In genomic region chr17:75453639-75454038, GRCm38 (mm10) we compare ENCODE assay signal across 19 mouse cellular contexts. TPM values are rescaled to one million over a fixed set of nuclear protein-coding genes. Genes with fewer than 3 reads are reported as not detected.
"Had no signal": no experiment of that assay in that cellular context is flagged by ENCODE, and none has a peak within 500 bp of the region (broad histone marks: within the 10 kb centered on the region; RNA-seq: fewer than 3 reads in every experiment).

No protein-coding gene starts in this region.

- H3K9ac ChIP-seq: liver, embryonic 14.5 days; lung, embryonic 14.5 days; midbrain, embryonic 12.5 days; neural tube, embryonic 13.5 days; neural tube, embryonic 15.5 days had no signal

- DNase-seq: lung, adult 18-20 months; lung, embryonic 14.5 days; lung, postnatal 10 days; lung, postnatal 4 days; midbrain, embryonic 14.5 days; retina, postnatal 1 day; right cerebral cortex, adult 18-20 months; right cerebral cortex, postnatal 25 days; right cerebral cortex, postnatal 4 days; spleen, adult 18-20 months; thymus, adult 18-20 months; thymus, postnatal 14 days; thymus, postnatal 36 days had no signal

- H3K9me3 ChIP-seq: midbrain, embryonic 12.5 days; neural tube, embryonic 13.5 days; neural tube, embryonic 15.5 days had no signal

- H3K4me3 ChIP-seq: midbrain, embryonic 12.5 days; myocyte; neural tube, embryonic 13.5 days; neural tube, embryonic 15.5 days had no signal

- H3K4me1 ChIP-seq: midbrain, embryonic 12.5 days; neural tube, embryonic 13.5 days; neural tube, embryonic 15.5 days had no signal

- H3K36me3 ChIP-seq: midbrain, embryonic 12.5 days; neural tube, embryonic 13.5 days; neural tube, embryonic 15.5 days had no signal

- H3K27ac ChIP-seq: liver, embryonic 14.5 days; midbrain, embryonic 12.5 days; neural tube, embryonic 13.5 days; neural tube, embryonic 15.5 days had no signal

RNA-seq across cellular contexts. Expression of gene Rasgrp3, which starts 17.9 kb away (rescaled TPM):
- total RNA-seq: megakaryocyte-erythroid progenitor cell, adult 5-6 weeks had no signal
